Mouse (Mus musculus) cerebellum, postnatal 36 days (tissue): Measurements from ENCODE around the gene Ppcs.

ENCODE experiments used
- DNase-seq, 2 experiments: peaks; one replicate each; pipeline ENCODE4 v3.0.0; 2021 to 2022; ENCODE audit warnings: mixed read lengths in 2 of 2

Gene Ppcs

DNA sequence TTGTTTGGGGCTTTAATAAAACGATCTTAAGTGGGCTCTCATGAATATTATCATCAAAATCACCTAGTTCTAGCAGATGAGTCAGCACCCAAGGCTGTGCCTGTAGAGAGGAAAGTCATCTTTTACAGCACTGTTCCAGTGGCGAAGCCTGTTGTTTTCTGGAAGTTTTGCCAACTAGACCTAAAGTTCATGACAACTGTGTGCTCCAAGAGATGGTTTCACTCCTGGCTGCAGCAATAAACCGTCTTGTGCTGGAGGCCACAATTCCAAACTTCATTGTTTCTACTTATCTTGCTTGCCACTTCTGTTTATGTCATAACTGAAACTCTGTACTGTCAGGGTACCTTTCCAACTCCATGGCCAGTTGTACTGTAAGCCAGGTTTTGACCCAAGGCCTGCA, 5.0 kb downstream of the Ppcs start:
- DNase-seq: no peak

DNA sequence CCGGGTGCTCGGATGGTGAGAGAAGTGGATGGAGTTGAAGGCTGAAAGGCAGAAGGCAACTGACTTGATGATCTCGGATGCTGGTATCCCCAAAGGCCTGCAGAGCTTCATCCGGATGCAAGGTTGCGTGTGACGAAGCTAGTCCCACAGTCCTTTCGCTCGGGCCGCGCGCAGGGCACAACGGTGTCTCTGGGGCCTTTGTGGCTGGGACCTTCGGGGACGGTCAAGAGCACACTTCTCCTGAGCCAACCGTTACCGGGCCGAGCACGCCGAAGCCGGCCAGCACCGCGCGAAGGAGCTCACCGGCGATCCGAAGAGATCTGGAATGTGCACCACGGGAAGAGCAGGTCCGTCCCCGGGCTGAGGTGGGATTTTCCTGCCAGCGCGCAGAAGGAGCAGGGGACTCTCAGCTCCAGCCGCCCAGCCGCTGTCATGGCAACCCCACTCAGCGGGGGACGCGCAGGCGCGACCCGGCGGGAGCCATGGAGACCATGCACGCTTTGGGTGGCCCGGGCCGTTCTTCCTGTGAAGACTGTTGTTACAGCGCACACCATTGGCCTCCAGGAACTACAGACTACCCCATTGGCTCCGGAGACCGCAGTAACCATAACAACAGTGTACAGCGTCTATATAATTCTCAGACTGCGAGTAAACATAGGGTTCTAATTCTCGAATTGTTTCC, 7.0 kb downstream of the Ppcs start, which contains the start of gene Ccdc30:
Gene Ccdc30, minus strand, starts transcription at position 450 of the 682 bp plus-strand sequence.
- peak; percentile 91 to 93 for DNase-seq

DNA sequence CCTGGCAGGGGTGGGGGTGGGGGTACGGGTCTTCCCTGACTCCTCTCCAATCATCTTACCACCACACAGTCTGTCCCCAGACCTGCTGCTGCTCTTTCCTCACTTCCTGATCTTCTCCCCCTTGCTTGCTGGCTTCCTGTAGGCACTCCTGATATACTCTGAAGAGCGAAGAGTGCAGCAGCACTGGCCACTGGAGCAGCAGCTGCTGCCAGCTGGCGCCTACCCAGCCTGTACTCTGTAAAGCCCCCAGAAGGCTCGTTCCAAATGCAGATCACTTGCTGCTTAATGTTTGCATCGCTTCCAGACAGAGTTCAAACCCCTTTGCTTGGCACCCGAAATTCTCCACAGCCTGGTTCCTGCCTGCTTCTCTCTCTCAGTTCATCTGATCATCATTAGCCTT, 9.4 kb downstream of the Ppcs start:
- no peak for DNase-seq

DNA sequence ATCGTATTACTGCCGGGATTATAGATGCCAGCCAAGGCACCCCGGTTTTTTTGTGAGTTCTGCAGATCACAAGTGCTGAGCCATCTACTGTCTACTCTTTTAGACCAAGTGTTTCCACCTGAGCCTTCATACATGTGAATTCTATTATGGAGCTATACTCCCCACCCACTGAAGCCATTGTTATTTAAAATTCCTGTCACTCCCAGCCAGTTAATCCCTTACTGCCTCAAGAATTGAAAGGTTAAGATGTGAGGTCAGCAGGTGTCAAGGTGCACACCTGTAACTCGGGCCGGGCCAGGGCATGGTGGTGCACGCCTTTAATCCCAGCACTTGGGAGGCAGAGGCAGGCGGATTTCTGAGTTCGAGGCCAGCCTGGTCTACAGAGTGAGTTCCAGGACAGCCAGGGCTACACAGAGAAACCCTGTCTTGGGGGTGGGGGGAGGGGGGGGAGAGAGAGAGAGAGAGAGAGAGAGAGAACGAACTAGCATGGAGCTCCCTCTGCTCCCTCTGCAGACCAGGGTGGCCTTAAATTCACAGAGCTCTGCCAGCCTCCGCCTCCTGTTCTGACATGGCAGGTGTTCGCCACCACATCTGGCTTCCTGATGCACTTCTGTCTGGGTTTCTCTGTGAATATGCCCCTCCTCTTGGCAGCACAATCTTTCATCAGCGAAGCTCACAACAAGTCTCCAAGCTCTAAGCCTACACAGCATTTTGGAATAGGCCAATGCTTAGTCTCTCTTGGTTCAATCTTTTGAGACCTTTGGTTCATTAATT, 10.2 kb downstream of the Ppcs start:
- DNase-seq: no peak

DNA sequence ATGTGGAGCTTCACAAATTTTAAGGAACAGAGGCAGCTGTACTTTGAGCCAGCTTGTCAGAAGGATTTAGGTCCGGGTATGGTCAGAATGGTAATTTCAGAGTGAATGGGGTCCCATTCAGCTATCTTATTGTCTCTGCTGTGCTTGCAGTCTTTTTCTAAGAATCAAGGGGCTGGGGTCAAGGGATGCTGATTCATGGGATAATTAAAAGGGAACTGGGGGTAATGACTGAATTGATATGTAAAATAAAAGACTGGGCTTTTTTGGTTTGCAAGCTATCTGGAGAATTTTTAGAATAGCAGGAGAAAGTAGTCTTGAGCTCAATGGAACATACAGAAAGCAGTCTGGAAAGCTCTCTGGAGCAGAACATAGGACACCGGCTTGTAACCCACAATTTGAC, 18.8 kb downstream of the Ppcs start:
- DNase-seq: no peak

DNA sequence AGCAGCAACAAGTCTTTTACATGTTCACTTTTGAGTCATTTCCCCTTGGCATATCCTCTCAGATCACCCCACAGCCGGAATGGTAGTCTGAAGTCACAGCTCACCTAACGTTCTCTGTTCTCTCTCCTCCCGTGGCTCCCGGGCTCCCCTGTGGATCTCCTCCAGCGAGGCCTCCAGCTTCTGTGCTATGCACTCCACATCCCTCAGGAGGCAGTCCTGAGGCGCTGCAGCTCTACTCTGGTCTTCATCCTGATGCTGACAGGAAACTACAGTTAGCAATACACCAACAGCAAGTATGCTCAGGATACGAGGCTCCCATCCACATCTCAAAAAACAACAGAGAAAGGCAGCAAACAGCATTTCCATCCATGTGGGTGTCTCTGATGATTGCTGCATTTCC, 21.3 kb downstream of the Ppcs start:
- no peak for DNase-seq

DNA sequence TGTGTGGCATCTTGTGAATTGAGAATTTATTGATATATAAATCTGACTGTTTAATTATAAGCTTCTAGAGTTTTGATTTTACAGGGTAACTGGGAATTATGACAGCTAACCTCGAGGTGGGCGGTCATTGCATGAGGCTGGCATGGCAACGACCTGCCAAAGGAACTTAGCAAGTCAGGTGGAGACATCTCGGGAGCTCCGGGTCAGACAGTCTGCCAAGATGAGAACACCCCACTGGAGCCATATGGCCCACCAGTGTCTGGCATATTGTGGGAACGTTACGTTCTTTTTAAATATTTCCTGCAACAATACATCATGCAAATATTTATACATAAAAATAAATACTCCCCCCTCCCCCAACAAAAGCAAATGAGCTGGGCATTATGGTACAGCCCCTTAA, 23.5 kb downstream of the Ppcs start:
- peak; percentile 65 to 73 for DNase-seq

DNA sequence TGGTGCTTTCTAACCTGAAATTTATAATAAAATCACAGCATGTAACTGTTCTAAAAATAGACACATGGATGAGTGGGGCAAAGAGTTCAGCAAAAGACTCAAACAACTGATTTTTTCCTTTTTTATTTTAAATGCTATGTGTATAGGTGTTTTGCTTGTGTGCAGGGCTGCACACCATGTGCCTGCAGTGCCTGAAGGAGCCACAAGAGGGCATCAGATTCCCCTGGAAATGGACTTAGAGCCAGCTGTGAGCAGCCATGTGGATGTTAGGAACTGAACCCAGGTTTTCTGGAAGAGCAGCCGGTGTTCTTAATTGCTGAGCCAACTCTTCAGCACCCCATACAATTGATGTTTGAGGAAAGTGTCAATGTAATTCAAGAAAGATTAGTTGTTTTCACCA, 31.9 kb downstream of the Ppcs start:
- no peak for DNase-seq

DNA sequence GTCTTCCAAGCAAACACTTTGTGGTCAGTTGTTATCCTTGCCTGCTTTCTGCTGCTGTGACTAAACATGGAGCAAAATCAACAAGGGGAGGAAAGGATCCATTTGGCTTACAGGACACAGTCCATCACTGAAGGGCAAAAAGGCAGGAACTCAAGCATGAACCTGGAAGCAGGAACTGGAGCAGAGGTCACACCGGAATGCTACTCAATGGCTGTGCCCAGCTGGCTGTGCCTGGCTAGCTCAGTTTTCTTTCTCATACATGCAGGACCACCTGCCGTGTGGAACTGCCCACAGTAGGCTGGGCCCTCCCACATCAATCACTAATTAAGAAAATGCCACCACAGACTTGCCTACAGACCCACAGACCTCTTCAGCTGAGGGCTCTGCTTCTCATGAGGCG, 33.0 kb downstream of the Ppcs start:
- DNase-seq: no peak

DNA sequence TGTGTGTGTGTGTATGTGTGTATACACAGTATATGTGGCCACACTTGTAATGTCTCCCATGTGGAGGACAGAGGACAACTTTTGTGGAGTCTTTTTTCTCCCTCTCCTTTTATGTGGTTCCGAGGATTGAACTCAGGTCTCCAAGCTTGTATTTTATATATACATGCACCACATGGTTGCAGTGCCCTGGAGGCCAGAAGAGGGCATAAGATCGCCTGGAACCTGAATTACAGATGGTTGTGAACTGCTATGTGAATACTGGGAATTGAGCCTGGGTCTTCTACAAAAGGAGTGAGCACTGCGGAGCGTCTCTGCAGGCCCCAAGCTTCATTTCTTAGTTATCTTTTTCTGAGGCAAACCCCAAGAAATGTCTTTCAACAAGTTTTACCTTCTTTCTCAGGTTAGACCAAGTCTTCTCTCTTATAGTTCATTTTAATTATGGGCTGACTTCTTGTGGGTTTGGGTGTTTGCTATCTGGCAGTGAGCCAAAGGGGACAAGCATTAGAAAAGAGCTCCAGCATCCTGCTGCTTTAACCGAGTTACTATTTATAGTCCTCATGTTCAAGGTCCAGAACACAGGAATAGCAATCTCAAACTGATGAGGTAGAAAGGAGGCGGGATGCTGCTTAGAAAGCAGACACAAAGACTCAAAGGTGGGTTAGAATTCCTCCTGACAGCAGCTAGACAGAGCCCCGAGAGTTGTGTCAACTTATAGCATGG, 40.6 kb downstream of the Ppcs start:
- DNase-seq: no peak

DNA sequence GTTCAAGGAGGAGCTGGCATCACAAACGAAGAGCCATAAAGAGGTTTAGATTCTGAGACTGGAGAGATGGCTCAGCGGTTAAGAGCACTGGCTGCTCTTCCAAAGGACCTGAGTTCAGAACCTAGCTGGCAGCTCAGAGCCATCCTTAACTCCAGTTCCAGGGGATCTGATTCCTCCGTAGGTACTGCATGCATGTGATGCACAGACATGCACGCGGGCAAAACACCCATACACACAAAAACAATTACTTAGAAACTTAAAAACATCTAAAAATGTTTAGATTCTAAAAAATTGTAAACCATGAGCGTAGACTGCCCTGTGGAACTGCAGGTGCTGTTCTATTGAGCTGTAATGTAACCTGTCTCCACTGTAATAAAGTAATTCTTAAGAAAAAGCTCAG, 52.8 kb downstream of the Ppcs start:
- no peak for DNase-seq
